Comparison of ENCODE assay signal across 9 mouse cellular contexts in the genomic region with DNA sequence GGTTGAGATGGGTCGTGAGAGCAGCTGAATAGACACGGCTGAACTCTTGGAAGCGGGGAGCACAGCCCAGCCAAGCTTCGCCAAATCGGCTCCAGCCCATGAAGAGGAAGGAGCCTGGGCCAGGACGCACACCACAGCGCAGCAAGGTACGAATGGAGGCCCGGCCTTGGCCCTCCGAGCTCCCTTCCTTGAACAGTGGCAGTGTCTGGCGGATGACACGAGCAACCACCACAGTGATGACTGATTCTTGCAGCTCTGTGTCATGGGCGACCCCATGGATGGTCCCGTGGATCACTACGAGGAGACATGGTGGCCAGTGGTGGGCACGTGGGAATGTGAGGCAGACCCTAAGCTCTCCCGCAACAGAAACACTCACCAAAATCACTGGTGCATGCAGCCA. TPM values are rescaled to one million over a fixed set of nuclear protein-coding genes. Genes with fewer than 3 reads are reported as not detected.
DNase-seq lines count a peak whose midpoint lies in the region; ATAC-seq and TF ChIP-seq lines count a peak whose summit lies in the region.
"Had no signal": no experiment of that assay in that cellular context is flagged by ENCODE, and none has a peak within 500 bp of the region (broad histone marks: within the 10 kb centered on the region; RNA-seq: fewer than 3 reads in every experiment).

No protein-coding gene starts in this region.

- no peak overlapping the region for H3K27ac ChIP-seq in kidney, embryonic 16.5 days (ENCODE audit: low read length)
- no peak overlapping the region for H3K27ac ChIP-seq in embryonic facial prominence, embryonic 14.5 days (replicated peaks; ENCODE audit: low read depth, low read length)
- H3K27ac ChIP-seq in hindbrain, embryonic 16.5 days (ENCODE audit: low read depth, low read length) = peak overlapping the region; percentile 71
- H3K27ac ChIP-seq in midbrain, postnatal 0 days (ENCODE audit: low read depth, low read length) = peak overlapping the region; percentile 65

- peaks cover 63% of the 10 kb centered on the region for H3K4me1 ChIP-seq in kidney, embryonic 16.5 days (ENCODE audit: insufficient read depth, low read length)
- peaks cover 26% of the 10 kb centered on the region for H3K4me1 ChIP-seq in embryonic facial prominence, embryonic 14.5 days (ENCODE audit: control insufficient read depth, insufficient read depth, low read length)
- peaks cover 41% of the 10 kb centered on the region for H3K4me1 ChIP-seq in hindbrain, embryonic 16.5 days (ENCODE audit: control insufficient read depth, insufficient read depth, low read depth, low read length)
- peaks cover 16% of the 10 kb centered on the region; the same call in 1 of the 2 replicates for H3K4me1 ChIP-seq in midbrain, postnatal 0 days (ENCODE audit: insufficient read depth, low read length)

- no peaks in the 10 kb centered on the region for H3K9me3 ChIP-seq in kidney, embryonic 16.5 days (ENCODE audit: low read length)
- no peaks in the 10 kb centered on the region for H3K9me3 ChIP-seq in embryonic facial prominence, embryonic 14.5 days (ENCODE audit: control insufficient read depth, low read length)
- H3K9me3 ChIP-seq in hindbrain, embryonic 16.5 days (ENCODE audit: control insufficient read depth, low read length) = no peaks in the 10 kb centered on the region
- no peaks in the 10 kb centered on the region for H3K9me3 ChIP-seq in midbrain, postnatal 0 days (ENCODE audit: low read length)

- TF ChIP-seq CTCF in midbrain, postnatal 0 days (IDR thresholded peaks at IDR 0.05) = no peak

- WGBS in kidney, embryonic 16.5 days = 77% methylated on average over 17 of the region's 17 CpGs
- WGBS in embryonic facial prominence, embryonic 14.5 days = 84% methylated on average over 15 of the region's 17 CpGs
- 35% methylated on average over 17 of the region's 17 CpGs for WGBS in hindbrain, embryonic 16.5 days
- WGBS in midbrain, postnatal 0 days = 42% methylated on average over 17 of the region's 17 CpGs

- no peak for ATAC-seq in kidney, embryonic 16.5 days (ENCODE audit: low FRiP score, low TSS enrichment)
- no peak for ATAC-seq in embryonic facial prominence, embryonic 14.5 days (ENCODE audit: low read depth)
- no peak for ATAC-seq in hindbrain, embryonic 16.5 days
- no peak for ATAC-seq in midbrain, postnatal 0 days (ENCODE audit: low FRiP score)

- peak overlapping the region; percentile 74 for H3K4me2 ChIP-seq in kidney, embryonic 16.5 days (replicated peaks; ENCODE audit: low read depth, low read length)
- peak overlapping the region; percentile 97; the same call in 1 of the 2 replicates for H3K4me2 ChIP-seq in embryonic facial prominence, embryonic 14.5 days (ENCODE audit: low read depth, low read length)
- H3K4me2 ChIP-seq in hindbrain, embryonic 16.5 days (ENCODE audit: low read length) = peak overlapping the region; percentile 83
- peak overlapping the region; percentile 79 for H3K4me2 ChIP-seq in midbrain, postnatal 0 days (ENCODE audit: low read depth, low read length, poor library complexity, severe bottlenecking)

- H3K9ac ChIP-seq in kidney, embryonic 16.5 days (replicated peaks; ENCODE audit: low read length) = peak overlapping the region; percentile 81; the same call in 1 of the 2 replicates
- peak overlapping the region; percentile 68; the same call in 1 of the 2 replicates for H3K9ac ChIP-seq in embryonic facial prominence, embryonic 14.5 days (ENCODE audit: low read depth, low read length)
- peak overlapping the region; percentile 32; the same call in 1 of the 2 replicates for H3K9ac ChIP-seq in hindbrain, embryonic 16.5 days (ENCODE audit: low read depth, low read length)
- no peak overlapping the region for H3K9ac ChIP-seq in midbrain, postnatal 0 days (replicated peaks; ENCODE audit: low read length, poor library complexity, severe bottlenecking)

- no peaks in the 10 kb centered on the region for H3K36me3 ChIP-seq in kidney, embryonic 16.5 days (ENCODE audit: insufficient read depth, low read length)
- no peaks in the 10 kb centered on the region; the same call in 1 of the 2 replicates for H3K36me3 ChIP-seq in embryonic facial prominence, embryonic 14.5 days (ENCODE audit: control insufficient read depth, insufficient read depth, low read length)
- H3K36me3 ChIP-seq in hindbrain, embryonic 16.5 days (ENCODE audit: control insufficient read depth, insufficient read depth, low read length) = no peaks in the 10 kb centered on the region
- H3K36me3 ChIP-seq in midbrain, postnatal 0 days (ENCODE audit: insufficient read depth, low read length) = no peaks in the 10 kb centered on the region

- peak overlapping the region; percentile 72; the same call in 1 of the 2 replicates for H3K4me3 ChIP-seq in kidney, embryonic 16.5 days (ENCODE audit: low read length)
- H3K4me3 ChIP-seq in embryonic facial prominence, embryonic 14.5 days (ENCODE audit: low read depth, low read length) = peak overlapping the region; percentile 79; the same call in 1 of the 2 replicates
- H3K4me3 ChIP-seq in hindbrain, embryonic 16.5 days (ENCODE audit: low read length) = peak overlapping the region; percentile 65
- H3K4me3 ChIP-seq in midbrain, postnatal 0 days (ENCODE audit: low read depth, low read length) = no peak overlapping the region

- no peak for DNase-seq in kidney, postnatal 25 days
- no peak for DNase-seq in embryonic facial prominence, embryonic 14.5 days (ENCODE audit: low spot score)
- DNase-seq in midbrain, postnatal 0 days (ENCODE audit: low spot score) = no peak
- DNase-seq in frontal cortex, postnatal 10 days (ENCODE audit: low spot score in 2 of 2) = no peak
- no peak for DNase-seq in ovary, postnatal 36 days (ENCODE audit: low spot score)
- no peak for DNase-seq in thymus, postnatal 14 days

- no peaks in the 10 kb centered on the region for H3K27me3 ChIP-seq in kidney, embryonic 16.5 days (ENCODE audit: insufficient read depth, low read length)
- no peaks in the 10 kb centered on the region for H3K27me3 ChIP-seq in embryonic facial prominence, embryonic 14.5 days (replicated peaks; ENCODE audit: control insufficient read depth, insufficient read depth, low read length)
- H3K27me3 ChIP-seq in hindbrain, embryonic 16.5 days (replicated peaks; ENCODE audit: control insufficient read depth, insufficient read depth, low read length) = peaks cover 3% of the 10 kb centered on the region; the same call in 1 of the 2 replicates
- H3K27me3 ChIP-seq in midbrain, postnatal 0 days (ENCODE audit: insufficient read depth, low read length) = peaks cover 11% of the 10 kb centered on the region; the same call in 1 of the 2 replicates

RNA-seq across cellular contexts. Expression of a gene that starts 0.5 kb away (rescaled TPM):
- polyA plus RNA-seq in kidney, embryonic 16.5 days (2015; fragmentation: Nextera tagmentation; extraction: Ambion mirVana) = 0.40 and 0.57 TPM in 2 replicates
- 0.92 TPM in 1 of 2 replicates, not detected in the other for polyA plus RNA-seq in embryonic facial prominence, embryonic 14.5 days (2014; fragmentation: Nextera tagmentation; extraction: Ambion mirVana)
- polyA plus RNA-seq in hindbrain, embryonic 16.5 days (2015; fragmentation: Nextera tagmentation; extraction: Ambion mirVana) = 1.6 and 2.2 TPM in 2 replicates
- not detected in 2 replicates for total RNA-seq in midbrain, postnatal 0 days (2014; rRNA removed)
- polyA plus RNA-seq in midbrain, postnatal 0 days (2015; fragmentation: Nextera tagmentation; extraction: Ambion mirVana) = 0.89 TPM in 1 of 2 replicates, not detected in the other
- total RNA-seq: adrenal gland, postnatal 4 days had no signal

RNA-seq across cellular contexts. Expression of a gene that starts 1.9 kb away (rescaled TPM):
- 56.8 and 57.1 TPM in 2 replicates for polyA plus RNA-seq in kidney, embryonic 16.5 days (2015; fragmentation: Nextera tagmentation; extraction: Ambion mirVana)
- 10.3 and 11.1 TPM in 2 replicates for polyA plus RNA-seq in embryonic facial prominence, embryonic 14.5 days (2014; fragmentation: Nextera tagmentation; extraction: Ambion mirVana)
- polyA plus RNA-seq in hindbrain, embryonic 16.5 days (2015; fragmentation: Nextera tagmentation; extraction: Ambion mirVana) = 79.4 and 88.8 TPM in 2 replicates
- total RNA-seq in midbrain, postnatal 0 days (2014; rRNA removed) = 155 and 236 TPM in 2 replicates
- 50.0 and 54.3 TPM in 2 replicates for polyA plus RNA-seq in midbrain, postnatal 0 days (2015; fragmentation: Nextera tagmentation; extraction: Ambion mirVana)

RNA-seq across cellular contexts. Expression of a gene that starts 2.3 kb away (rescaled TPM):
- polyA plus RNA-seq in kidney, embryonic 16.5 days (2015; fragmentation: Nextera tagmentation; extraction: Ambion mirVana) = 105 and 109 TPM in 2 replicates
- polyA plus RNA-seq in embryonic facial prominence, embryonic 14.5 days (2014; fragmentation: Nextera tagmentation; extraction: Ambion mirVana) = 66.1 and 75.2 TPM in 2 replicates
- polyA plus RNA-seq in hindbrain, embryonic 16.5 days (2015; fragmentation: Nextera tagmentation; extraction: Ambion mirVana) = 99.9 and 103 TPM in 2 replicates
- total RNA-seq in midbrain, postnatal 0 days (2014; rRNA removed) = 65.8 and 74.2 TPM in 2 replicates
- polyA plus RNA-seq in midbrain, postnatal 0 days (2015; fragmentation: Nextera tagmentation; extraction: Ambion mirVana) = 106 and 116 TPM in 2 replicates

RNA-seq across cellular contexts. Expression of a gene that starts 8.6 kb away (rescaled TPM):
- 0.16 and 0.46 TPM in 2 replicates for polyA plus RNA-seq in kidney, embryonic 16.5 days (2015; fragmentation: Nextera tagmentation; extraction: Ambion mirVana)
- polyA plus RNA-seq in embryonic facial prominence, embryonic 14.5 days (2014; fragmentation: Nextera tagmentation; extraction: Ambion mirVana) = 0.09 and 0.65 TPM in 2 replicates
- polyA plus RNA-seq in hindbrain, embryonic 16.5 days (2015; fragmentation: Nextera tagmentation; extraction: Ambion mirVana) = 0.21 and 0.28 TPM in 2 replicates
- 0.44 TPM in 1 of 2 replicates, not detected in the other for total RNA-seq in midbrain, postnatal 0 days (2014; rRNA removed)
- 0.39 and 0.65 TPM in 2 replicates for polyA plus RNA-seq in midbrain, postnatal 0 days (2015; fragmentation: Nextera tagmentation; extraction: Ambion mirVana)

RNA-seq across cellular contexts. Expression of a gene that starts 9.5 kb away (rescaled TPM):
- polyA plus RNA-seq in kidney, embryonic 16.5 days (2015; fragmentation: Nextera tagmentation; extraction: Ambion mirVana) = 79.8 and 83.7 TPM in 2 replicates
- polyA plus RNA-seq in embryonic facial prominence, embryonic 14.5 days (2014; fragmentation: Nextera tagmentation; extraction: Ambion mirVana) = 42.1 and 66.5 TPM in 2 replicates
- polyA plus RNA-seq in hindbrain, embryonic 16.5 days (2015; fragmentation: Nextera tagmentation; extraction: Ambion mirVana) = 149 and 169 TPM in 2 replicates
- total RNA-seq in midbrain, postnatal 0 days (2014; rRNA removed) = 149 and 156 TPM in 2 replicates
- polyA plus RNA-seq in midbrain, postnatal 0 days (2015; fragmentation: Nextera tagmentation; extraction: Ambion mirVana) = 206 and 228 TPM in 2 replicates

Comparison
In these comparisons a context has a peak if more than half of its experiments do, and no peak if none do; other contexts are left out.
1. H3K27ac ChIP-seq: peak in hindbrain, embryonic 16.5 days (single experiment) and midbrain, postnatal 0 days (single experiment); none in kidney, embryonic 16.5 days (single experiment) and embryonic facial prominence, embryonic 14.5 days (single experiment).
2. Peak in every context shown above with its lines, with median percentiles within 50 percentile points of each other: H3K4me2 ChIP-seq.